Mouse (Mus musculus) erythroblast, embryonic 14.5 days (primary cell): ENCODE results near the gene Cnga3.

Experiments used
- GATA1 ChIP-seq: IDR thresholded peaks from 2 replicates; pipeline ENCODE4 v1.6.1; 2012; ENCODE audit warnings: low read length, inconsistent platforms, mixed read lengths
- TAL1 ChIP-seq: IDR thresholded peaks from 3 replicates; pipeline ENCODE4 v1.6.1; 2012; ENCODE audit warnings: low read length, inconsistent platforms, mixed read lengths

DNA sequence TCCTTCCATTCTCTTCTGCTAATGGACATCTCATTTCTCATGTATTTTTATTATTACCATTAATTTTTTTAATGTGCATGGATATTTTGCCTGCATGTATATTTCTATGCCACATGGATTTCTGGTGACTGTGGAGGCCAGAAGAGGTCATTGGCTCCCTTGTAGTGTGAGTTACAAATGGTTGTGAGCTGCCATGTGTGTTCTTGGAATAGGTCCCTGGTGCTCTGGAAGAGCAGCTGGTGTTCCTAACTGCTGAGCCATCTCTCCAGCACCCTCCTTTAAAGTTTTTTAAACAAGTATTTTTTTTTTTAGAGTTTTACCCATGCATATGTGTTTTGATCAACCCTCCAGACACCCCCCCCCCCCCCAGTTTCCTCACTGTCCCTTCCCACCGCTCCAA lies 82.2 kb downstream of the Cnga3 start:
- TF ChIP-seq TAL1 = no peak
- no peak for TF ChIP-seq GATA1
